Mouse (Mus musculus): ENCODE measurements around the gene Ankar.

Gene Ankar

DNA sequence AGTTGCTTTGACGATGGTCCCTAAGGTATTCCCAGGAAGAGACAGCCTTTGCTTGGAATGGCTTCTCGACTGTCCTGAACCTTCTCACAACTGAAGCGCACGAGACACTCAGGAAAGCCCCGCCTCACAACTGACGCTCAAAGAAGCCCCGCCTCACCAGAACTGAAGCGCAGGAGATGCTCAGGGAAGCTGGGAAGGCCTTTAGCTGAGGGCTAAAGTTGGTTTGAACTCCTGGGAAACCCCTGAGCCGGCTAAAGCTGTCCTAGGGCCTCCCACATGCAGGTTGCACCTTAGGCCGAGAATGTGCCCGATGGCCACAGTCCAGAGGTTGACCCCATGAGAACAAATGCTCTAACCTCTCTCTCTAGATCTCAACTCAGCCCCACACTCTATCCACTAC, at the start of gene Ankar:
Gene Ankar (minus strand): TSS at position 101 of the 400 bp plus-strand sequence.
- no peak for DNase-seq (ENCODE audit: low spot score in 2 of 2)

DNA sequence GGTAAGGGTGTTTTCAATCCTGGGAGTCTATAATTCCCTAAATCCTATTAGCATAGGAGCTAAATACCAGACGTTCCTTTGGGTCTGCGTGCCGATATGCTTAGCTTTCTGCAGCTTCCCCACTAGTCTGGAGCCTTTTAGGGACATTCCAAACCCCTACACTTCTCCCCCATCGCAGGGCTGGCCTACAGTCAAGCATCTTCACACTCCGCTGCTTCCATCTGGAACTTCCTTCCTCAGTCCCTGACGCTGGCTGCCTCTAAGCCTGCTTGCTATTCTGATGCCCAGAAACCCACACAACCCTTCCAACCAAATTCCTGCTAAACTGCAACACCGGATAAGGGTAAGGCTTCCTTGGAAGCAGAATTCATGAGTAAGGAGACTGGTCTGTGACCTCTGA, 46.0 kb upstream of the Ankar start:
- no peak for DNase-seq (ENCODE audit: low spot score in 2 of 2)

DNA sequence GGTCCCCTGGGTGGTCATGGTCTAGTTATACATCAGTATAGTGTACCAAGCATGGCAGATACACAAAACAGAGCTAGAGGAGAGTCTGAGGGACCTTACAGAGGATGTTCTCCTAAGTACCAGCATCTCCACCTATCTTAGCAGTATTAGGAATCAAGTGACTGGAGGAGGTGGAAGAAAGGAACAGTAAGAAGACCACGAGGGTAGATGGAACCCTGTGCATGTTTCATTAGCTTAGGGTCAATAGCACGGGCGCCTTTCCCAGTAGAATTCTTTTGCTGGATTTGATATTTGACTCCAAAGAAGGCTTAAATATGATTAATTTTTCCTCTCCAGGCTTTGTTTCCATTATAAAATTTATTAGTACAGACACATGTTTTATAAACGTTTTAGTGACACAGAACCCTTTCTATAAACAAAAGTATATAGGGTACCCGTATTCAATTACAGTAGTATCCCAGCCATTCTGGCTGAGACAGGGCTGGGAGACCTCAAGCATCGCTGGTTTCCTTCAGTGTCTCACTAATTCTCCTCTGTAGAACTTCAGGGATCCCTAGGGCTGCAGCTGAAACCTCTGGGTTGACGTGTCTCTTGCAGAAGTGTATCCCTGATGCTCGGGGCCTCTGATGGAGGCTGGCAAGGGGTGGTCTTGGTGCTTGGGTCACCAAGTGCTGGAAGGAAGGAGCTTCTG, 44.6 kb upstream of the Ankar start:
- DNase-seq (ENCODE audit: low spot score in 2 of 2) = no peak

DNA sequence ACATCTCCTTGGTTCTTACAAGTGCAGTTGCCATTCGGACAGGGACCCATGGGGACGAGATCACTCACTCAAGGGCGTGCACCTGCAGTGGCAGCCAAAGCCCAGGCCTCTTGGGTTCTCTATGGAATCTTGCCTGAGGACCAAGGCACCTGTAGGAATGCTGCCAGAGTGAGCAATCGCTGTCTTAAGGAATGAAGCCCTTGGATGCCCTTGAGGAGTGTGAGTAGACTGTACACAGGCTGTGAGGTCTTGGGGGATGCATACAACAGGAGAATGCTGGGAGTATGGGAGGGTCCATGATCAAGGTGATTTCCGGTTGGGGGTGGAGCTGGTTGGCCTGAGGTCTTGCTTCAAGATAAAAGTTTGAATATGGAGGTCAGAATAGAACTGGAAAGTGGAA, 41.0 kb upstream of the Ankar start:
- DNase-seq (ENCODE audit: low spot score in 2 of 2) = no peak

DNA sequence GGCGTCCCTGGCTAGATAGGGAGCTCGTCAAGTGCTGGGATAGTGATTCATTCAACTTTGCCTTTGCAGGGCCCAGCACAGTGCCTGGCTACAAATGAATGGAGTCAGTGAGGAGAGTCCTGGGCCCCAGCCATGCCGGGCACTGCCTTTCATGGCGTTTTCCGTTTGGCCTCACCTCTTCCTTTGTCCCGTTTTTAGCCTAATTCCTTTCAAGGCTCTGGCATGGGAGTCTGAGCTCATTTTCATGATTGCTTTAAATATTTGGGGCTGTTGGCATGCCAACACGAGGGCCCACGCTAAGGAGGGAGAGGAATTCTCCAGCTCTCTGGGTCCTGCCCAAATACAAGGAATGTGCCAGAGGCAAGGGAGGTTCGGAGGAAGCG, 39.3 kb upstream of the Ankar start:
- no peak for DNase-seq (ENCODE audit: low spot score in 2 of 2)

DNA sequence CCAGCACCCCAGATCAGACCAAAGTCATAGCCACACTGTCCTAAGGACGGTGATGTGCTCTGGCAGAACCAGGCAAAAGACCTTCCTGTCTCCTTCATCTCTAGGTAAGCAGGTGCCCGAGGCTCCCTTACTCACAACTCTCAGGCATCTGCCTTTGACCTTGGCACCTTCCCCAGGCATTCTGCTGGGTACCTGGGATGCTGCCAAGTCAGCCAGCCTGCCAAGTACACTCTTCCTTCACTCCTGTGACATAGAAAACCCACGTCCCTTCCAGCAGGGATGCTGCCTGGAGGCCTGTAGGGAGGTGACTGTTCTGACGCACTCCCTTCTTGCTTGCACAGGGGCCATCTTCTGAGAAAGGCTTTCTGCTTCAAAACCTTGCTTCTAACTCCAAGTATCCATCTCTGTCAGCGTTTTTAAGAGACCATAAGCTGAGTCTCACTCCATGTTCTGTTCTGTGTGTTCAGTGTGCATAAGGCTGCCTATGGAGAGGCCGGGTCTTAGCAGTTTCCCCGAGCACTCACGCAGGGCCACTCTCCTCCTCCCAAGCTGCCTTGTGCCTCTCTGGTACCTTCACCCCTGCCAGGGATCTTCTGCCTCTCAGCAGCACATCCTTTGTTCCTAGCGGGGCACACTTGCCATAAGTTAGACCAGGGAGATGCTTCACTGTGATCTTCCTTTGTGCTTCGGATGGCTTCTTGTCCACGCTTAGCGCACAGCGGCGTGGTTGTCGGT, 38.7 kb upstream of the Ankar start:
- no peak for DNase-seq (ENCODE audit: low spot score in 2 of 2)

DNA sequence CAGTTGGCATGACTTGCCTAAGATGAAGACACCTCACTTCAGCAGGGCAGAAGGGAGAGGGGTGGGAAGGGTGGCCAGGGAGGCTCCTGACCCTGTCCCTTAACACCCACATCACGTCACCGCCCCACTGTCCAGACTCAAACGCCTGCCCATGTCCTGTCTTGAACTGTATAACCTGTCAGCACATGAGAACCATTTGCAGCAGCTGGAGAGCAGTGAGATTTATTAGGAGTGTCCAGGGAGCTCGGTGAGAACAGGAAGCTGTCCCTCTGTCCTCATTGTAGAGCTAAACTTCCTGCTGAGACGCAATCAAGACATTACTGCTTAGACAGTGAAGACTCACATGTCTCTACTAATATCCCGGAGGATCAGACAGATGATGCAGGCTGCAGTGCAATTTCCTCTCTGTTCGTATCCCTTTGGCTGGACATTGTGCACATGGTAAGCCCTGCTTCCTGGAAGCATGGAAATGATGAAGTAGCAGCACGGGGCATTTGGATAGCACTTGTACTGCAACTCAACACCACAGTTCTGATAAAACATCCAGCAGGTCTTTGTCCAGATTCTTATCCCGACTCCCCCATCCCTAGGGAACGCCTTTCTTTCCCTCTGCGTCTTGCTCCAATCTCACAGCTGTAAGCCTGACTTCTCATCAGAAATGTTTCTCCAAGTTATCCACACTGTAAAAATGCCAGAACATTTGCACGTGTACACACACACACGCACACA, 36.2 kb upstream of the Ankar start:
- no peak for DNase-seq (ENCODE audit: low spot score in 2 of 2)

DNA sequence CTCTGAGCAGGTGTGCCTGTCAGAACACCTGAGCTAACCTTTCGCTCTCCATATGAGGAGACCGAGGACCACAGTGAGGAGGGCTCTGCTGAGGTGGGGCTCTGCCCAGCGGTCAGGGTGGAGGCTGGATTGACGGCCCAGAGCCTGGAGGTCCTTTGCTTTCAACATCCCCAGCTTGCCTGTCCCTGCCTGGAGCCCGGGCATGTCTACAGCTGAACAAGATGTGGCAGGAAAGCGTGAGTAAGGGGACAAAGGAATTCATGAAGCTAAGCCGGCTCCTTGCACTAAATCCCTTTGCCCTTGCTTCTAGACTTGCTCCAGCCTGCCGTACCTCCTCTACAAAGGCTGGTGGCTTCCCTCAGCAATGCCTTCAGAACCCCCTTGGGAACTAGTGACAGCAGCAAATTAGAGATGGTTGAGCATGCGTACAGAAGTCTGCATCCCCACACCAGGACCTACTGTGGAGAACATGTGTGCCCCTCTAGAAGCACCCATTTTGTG, 32.9 kb upstream of the Ankar start:
- no peak for DNase-seq (ENCODE audit: low spot score in 2 of 2)

DNA sequence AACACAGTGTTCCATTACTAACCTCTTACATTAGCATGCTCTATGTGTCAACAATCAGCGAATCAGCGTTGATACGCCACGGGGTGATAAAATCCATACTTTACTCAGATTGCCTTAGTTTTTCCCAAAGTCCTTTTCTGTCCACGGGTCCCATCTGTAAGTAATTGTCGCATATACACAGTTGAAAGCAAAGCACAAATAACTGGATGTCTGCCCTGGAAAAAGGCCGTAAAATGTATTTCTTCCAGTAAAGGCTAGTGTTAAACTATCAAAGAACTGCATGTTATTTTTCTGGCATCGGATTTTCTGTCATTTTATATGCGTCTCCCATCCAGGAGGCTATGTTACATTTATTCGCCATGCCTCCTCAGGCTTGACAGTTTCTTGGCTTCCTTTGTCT, 29.7 kb upstream of the Ankar start:
- no peak for DNase-seq (ENCODE audit: low spot score in 2 of 2)

DNA sequence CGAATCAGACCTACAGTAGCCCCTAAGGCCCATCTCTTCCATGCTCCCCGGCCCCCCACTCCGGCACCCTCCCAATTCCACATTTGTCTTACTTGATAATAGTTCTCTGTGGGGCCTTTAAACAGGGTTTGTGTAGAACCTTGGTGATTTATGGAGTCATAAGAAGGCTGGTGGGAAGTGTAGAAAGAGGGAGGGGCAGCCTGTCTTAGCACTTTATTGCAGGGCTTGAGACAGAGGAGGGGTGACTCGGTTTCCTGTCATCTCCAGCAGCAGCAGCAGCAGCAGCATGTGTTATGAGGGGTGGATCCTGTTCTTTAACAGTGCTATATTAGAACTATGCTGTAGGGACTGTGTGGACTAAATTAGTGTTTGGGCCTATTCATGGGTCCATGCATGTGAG, 28.4 kb upstream of the Ankar start:
- DNase-seq (ENCODE audit: low spot score in 2 of 2) = no peak

DNA sequence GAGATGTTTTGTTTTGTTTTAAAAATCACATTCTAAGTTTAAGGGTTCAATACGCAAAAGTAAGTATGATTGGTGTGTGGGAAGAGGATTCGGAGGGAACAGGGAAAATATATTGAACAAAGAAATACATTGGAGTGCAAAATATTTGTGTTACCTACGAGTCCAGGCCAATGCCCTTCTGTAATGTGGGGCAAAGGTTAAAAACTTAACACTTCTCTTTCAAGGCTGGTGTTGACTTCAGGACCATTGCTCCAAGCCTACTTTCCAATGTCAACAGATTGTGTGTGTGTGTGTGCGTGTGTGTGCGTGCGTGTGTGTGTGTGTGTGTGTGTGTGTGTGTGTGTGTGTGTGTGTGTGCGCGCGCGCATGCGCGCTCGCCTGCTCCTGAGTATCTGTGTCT, 25.6 kb upstream of the Ankar start:
- no peak for DNase-seq (ENCODE audit: low spot score in 2 of 2)

DNA sequence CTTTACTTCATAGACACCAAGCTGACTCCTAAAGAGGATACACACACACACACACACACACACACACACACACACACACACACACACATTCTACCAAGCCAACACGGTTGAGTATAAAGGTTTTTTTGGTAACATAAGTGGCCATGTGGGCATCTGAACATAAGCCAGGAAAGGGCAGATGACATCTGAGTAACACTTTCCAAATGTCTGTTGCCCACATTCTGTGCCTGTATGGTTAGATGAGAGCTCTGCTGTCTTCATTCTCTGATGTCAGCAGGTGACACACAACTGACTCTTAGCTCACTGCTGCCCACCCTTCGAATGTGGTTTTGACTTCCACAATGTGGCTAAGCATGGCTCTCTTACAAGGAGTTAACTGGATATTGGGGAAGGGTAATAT, 24.0 kb upstream of the Ankar start:
- DNase-seq (ENCODE audit: low spot score in 2 of 2) = no peak

DNA sequence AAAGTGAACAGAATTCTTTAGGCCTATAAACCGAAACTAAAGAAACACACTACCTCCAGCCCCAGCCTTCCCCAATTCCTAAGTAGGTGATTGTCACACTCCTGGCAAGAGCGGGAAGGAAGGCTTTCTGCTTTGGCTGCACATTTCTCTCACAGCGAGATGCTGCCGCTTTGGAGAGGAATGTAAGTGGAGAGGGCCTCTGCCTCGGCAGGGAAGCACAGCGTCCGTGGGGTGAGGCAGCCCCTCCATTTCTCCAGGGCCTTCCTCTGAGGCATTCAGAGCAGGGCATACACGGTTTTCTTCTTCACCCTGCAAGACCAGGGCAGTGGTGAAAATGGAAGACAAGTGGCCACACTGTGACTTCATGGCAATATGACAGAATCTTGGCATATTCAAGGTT, 22.3 kb upstream of the Ankar start:
- DNase-seq (ENCODE audit: low spot score in 2 of 2) = no peak

DNA sequence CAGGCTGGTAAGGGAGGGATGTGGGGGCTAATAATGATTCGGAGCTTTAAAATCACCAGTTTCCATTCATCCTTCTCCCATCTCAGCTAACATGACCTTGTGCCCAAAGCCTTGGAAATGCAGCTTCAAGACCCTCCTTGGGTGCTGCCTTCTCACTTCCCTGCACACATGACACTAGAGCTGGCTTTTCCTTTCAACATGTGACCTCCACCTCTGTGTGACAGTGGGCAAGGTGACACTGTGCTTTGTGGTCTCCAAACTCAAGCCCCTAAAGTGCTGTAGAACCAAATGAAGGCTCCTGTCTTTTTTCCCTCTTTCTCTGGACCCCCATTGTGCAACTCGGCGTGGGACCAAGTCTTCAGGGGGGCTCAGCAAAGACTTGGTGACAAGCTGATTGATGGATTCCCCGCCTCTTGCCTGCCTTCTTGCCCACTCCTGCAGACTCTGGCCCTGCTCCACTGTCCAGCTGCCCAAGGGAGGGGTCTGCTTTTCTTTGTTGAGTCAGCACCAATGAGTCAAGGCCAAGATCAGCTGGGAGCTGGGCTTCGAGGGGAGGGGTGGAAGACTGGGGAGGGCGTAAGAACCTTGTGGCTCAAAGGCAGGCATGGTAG, 19.8 kb upstream of the Ankar start:
- no peak for DNase-seq (ENCODE audit: low spot score in 2 of 2)

DNA sequence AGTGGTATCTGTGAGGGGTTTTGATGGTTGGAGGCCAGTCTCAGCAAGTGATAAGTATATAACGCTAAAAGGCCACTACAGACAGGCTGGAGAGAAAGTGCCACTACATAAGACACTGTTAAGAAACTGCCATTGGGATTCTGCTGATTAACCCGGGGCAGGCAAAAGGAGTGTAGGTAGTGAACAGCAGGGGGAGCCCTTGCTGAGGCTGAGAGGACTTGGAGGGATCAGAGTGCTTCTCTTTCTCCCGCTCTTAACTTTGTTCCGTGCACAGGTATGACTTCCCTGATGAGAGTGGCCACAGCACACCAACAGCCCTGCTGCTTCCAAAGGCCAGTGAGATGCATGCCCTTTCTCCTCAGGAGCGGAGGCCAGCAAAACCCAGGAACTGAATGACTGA, 18.5 kb upstream of the Ankar start:
- DNase-seq (ENCODE audit: low spot score in 2 of 2) = peak in 1 of 2 experiments; percentile 51

DNA sequence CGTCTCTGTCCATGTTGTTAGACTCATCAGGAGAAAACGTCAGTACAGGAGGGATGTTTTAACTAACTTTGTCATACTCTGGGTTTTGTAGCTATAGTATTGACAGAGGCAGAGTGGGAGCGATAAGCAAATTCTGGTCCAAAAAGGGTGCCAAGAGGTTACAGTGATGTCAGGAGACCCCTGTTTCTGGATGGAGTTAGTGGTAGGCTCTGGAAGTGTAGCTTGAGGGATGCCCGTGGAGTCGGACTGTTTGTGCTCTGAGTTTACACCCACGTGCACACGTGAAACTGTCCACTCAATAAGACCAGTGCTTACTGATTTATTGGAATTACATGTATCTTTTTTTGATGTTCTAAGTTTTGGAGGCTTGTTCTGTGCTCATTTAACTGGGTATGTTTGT, 17.2 kb upstream of the Ankar start:
- no peak for DNase-seq (ENCODE audit: low spot score in 2 of 2)

DNA sequence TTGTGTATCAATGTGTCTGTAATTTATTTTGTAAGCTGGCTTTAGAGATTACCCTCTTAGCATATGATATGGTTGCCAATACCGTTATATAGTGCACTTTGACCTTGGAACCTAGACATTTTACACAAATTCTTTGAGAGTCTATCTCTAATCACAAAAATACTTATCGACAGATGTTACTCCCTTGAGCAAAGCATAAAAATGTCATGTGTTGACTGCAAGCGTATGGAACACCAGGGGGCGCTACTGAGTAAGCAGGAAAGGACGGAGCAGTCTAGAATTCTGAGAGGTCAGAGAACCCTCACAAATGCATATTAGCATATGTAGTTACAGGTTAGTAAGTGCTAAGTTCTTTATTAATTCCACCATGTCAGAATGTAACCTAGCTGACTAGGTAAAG, 16.5 kb upstream of the Ankar start:
- peak; percentile 51 to 87 for DNase-seq (ENCODE audit: low spot score in 2 of 2)

DNA sequence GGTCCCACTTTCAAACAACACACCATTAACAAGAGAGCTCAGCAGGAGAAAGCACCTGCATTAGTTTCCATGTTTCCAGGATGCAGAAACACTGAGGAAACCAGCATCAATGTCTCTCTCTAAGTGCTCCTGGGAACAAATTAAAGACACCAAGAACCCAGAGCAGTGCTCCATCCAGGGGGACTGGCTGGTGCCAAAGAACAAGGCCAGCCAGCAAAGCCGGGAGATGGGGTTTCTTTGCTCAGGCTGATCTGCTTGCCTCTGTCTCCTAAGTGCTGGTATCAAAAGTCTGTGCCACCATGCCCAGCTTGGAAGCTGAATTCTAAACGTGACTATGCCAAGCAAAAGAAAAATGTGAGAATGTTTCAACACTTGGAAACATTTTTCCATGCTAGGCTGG, 16.0 kb upstream of the Ankar start:
- DNase-seq (ENCODE audit: low spot score in 2 of 2) = no peak

DNA sequence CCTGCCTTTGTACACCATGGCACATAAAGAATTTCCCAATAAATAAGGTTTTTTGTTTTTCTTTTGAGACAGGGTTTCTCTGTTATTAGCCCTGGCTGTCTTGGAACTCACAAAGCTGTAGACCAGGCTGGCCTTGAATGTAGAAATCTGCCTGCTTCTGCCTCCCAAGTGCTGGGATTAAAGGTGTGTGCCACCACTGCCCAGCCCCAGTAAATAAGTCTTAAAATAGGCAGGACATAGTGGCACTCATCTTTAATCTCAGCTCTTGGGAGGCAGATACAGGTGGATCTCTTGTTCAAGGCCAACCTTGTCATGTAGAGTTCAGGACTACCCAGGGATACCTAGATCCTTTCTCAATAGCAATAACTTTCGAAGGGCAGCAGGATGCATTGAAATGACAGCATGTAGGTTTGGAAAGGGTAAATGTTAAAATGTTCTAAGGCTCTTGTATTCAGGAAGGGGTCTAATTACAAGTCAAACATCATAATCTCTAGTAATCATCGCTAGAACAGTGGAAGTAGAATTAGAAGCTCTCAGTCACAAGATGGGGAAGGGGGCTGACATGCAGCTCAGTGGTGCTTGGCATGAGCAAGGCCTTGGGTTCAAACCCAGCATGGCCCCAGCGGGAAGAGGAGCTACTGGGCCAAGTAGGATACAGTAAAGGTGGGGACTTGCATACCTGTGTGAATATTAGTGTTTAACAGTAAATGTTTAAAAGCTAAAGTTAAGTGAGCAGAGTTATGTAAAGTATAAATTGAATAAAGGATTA, 15.4 kb upstream of the Ankar start:
- DNase-seq (ENCODE audit: low spot score in 2 of 2) = no peak

DNA sequence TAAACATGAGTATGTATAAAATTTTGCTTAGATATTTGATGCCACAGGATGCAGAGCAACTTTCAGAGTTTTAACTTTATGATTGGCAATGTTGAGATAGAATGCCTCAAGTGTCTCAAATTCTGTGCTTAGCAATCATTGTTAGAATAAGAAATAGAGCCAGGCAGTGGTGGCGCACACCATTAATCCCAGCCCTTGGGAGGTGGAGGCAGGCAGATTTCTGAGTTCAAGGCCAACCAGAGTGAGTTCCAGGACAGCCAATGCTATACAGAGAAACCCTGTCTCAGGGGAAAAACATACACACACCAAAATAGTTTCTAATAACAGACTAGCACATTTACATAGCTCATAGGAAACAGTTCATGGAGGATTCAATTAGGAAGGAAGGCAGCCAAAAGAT, 14.7 kb upstream of the Ankar start:
- DNase-seq (ENCODE audit: low spot score in 2 of 2) = no peak

DNA sequence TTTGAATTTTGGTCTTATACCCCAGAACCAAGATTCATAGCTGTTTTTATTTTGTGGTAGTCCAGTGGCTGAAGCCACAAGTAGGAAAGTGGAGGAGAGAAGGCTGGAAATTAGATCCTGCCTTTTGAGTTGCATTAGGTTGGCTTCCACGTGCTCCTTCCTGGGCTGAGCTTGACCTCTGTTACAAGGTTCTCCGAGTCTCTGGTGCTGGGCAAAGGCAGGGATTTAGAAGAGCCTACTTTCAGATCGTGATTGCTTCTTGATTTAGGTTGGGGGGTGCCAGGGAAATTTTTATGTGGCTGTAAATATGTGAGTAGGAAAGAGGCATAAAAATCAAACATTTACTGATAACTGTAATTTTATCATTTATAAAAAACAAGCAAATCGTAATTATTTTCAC, 14.2 kb upstream of the Ankar start:
- no peak for DNase-seq (ENCODE audit: low spot score in 2 of 2)

DNA sequence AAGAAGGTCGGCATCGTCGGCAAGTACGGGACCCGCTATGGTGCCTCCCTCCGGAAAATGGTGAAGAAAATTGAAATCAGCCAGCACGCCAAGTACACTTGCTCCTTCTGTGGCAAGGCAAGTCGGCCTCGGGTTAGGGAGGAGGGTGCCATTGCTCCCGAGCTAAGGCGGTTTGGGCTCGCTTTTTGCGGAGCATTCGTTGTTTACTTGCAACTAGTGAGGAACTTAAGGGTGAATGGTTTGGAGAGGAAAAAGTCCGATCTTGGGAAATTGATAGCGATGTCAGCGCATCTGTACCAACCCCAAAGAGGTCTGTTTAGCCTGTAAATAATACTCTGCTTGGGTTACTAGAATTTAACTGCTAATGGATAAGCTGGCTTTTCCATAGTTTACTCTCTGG, 11.3 kb upstream of the Ankar start:
- no peak for DNase-seq (ENCODE audit: low spot score in 2 of 2)
